25 mouse cellular contexts compared by ENCODE assay signal in genomic region chr1:78015999-78016398, GRCm38 (mm10).
"Had no signal": no experiment of that assay in that cellular context is flagged by ENCODE, and none has a peak within 500 bp of the region (broad histone marks: within the 10 kb centered on the region; RNA-seq: fewer than 3 reads in every experiment).

No protein-coding gene starts in this region.

- H3K4me2 ChIP-seq: heart, embryonic 12.5 days; liver, embryonic 11.5 days; liver, embryonic 13.5 days had no signal

- H3K4me3 ChIP-seq: heart, embryonic 10.5 days; heart, embryonic 12.5 days; hindbrain, embryonic 12.5 days; kidney, embryonic 15.5 days; layer of hippocampus, adult 2 months; left cerebral cortex, adult 2 months; limb, embryonic 10.5 days; limb, embryonic 12.5 days; liver, embryonic 13.5 days had no signal

- H3K36me3 ChIP-seq: heart, embryonic 10.5 days; heart, embryonic 12.5 days; hindbrain, embryonic 12.5 days; kidney, embryonic 15.5 days; limb, embryonic 10.5 days; limb, embryonic 12.5 days; liver, embryonic 13.5 days had no signal

- H3K9ac ChIP-seq: heart, embryonic 12.5 days; kidney, embryonic 15.5 days; limb, embryonic 12.5 days; liver, embryonic 13.5 days had no signal

- DNase-seq: gastrocnemius, postnatal 14 days; gastrocnemius, postnatal 36 days; heart, adult 18-20 months; heart, postnatal 14 days; heart, postnatal 36 days; kidney, adult 11 months; kidney, adult 2 months; kidney, adult 9 months; kidney, postnatal 25 days; kidney, postnatal 4 days; liver; liver, embryonic 13.5 days had no signal

- H3K27ac ChIP-seq: heart, embryonic 10.5 days; hindbrain, embryonic 12.5 days; hindbrain, embryonic 14.5 days; kidney, embryonic 15.5 days; kidney, postnatal 0 days; layer of hippocampus, adult 2 months; left cerebral cortex, adult 2 months; limb, embryonic 10.5 days; limb, embryonic 12.5 days; liver, embryonic 13.5 days had no signal

- H3K4me1 ChIP-seq: heart, embryonic 10.5 days; liver, embryonic 13.5 days had no signal

- H3K27me3 ChIP-seq: heart, embryonic 12.5 days; liver, embryonic 13.5 days had no signal

- ATAC-seq: hindbrain, embryonic 16.5 days; intestine, embryonic 16.5 days had no signal

- H3K9me3 ChIP-seq: heart, embryonic 10.5 days; heart, embryonic 12.5 days; hindbrain, embryonic 12.5 days; kidney, embryonic 15.5 days; limb, embryonic 10.5 days; limb, embryonic 12.5 days; liver, embryonic 13.5 days had no signal
